ENCODE assay signal across 8 mouse cellular contexts in genomic region chr14:25842688-25843003, GRCm38 (mm10). TPM values are rescaled to one million over a fixed set of nuclear protein-coding genes. Genes with fewer than 3 reads are reported as not detected.
DNase-seq lines count a peak whose midpoint lies in the region; ATAC-seq and TF ChIP-seq lines count a peak whose summit lies in the region.

No protein-coding gene starts in this region.

- H3K4me2 ChIP-seq in limb, embryonic 13.5 days (replicated peaks) = peak overlapping the region; percentile 97

- DNase-seq in lung, adult 2 months = no peak
- no peak for DNase-seq in lung, postnatal 14 days
- no peak for DNase-seq in right cerebral cortex, postnatal 14 days
- no peak for DNase-seq in retina, postnatal 1 day

- 1% methylated on average over 12 of the region's 12 CpGs for WGBS in lung, adult 2 months
- WGBS in limb, embryonic 13.5 days = under 1% methylated on average over 12 of the region's 12 CpGs

- H3K9ac ChIP-seq in limb, embryonic 13.5 days = peak overlapping the region; percentile 72

- peaks cover 9% of the 10 kb centered on the region for H3K4me1 ChIP-seq in lung, adult 2 months (ENCODE audit: control insufficient read depth, insufficient read depth, low read length)
- H3K4me1 ChIP-seq in embryonic fibroblast, embryonic 13.5 days (ENCODE audit: control insufficient read depth, insufficient read depth, low read length) = peaks cover 3% of the 10 kb centered on the region; the same call in 1 of the 2 replicates
- H3K4me1 ChIP-seq in limb, embryonic 13.5 days = peaks cover 17% of the 10 kb centered on the region

- H3K36me3 ChIP-seq in limb, embryonic 13.5 days = no peaks in the 10 kb centered on the region

- peaks cover 39% of the 10 kb centered on the region for H3K27me3 ChIP-seq in limb, embryonic 13.5 days

- TF ChIP-seq POLR2A in lung, adult 2 months (IDR thresholded peaks at IDR 0.05; ENCODE audit: borderline replicate concordance, extremely low read depth, low read depth, low read length) = no peak
- TF ChIP-seq POLR2A in embryonic fibroblast, embryonic 13.5 days (IDR thresholded peaks at IDR 0.05; ENCODE audit: low read depth, low read length) = no peak

- no peak overlapping the region for H3K27ac ChIP-seq in embryonic fibroblast, embryonic 13.5 days (ENCODE audit: insufficient read depth, low read length)
- H3K27ac ChIP-seq in limb, embryonic 13.5 days = no peak overlapping the region

- ATAC-seq in limb, embryonic 13.5 days (ENCODE audit: low FRiP score, low read depth) = no peak
- ATAC-seq in neutrophil, adult 5-6 weeks (ENCODE audit: extremely low read depth, insufficient number of reproducible peaks, low FRiP score, poor library complexity, severe bottlenecking) = 0 out of 2 replicates have a peak, but pooled peaks have one; percentile 0
- ATAC-seq in inflammation-experienced regulatory T-cells, adult 6 months = no peak

- TF ChIP-seq CTCF in lung, adult 2 months (IDR thresholded peaks at IDR 0.05; ENCODE audit: insufficient read depth, low read length) = no peak
- TF ChIP-seq CTCF in embryonic fibroblast, embryonic 13.5 days (IDR thresholded peaks at IDR 0.05; ENCODE audit: borderline replicate concordance, insufficient read depth, low read length) = no peak

- peak overlapping the region; percentile 90 for H3K4me3 ChIP-seq in lung, adult 2 months (replicated peaks; ENCODE audit: extremely low read depth, low read depth, low read length)
- peak overlapping the region; percentile 73 for H3K4me3 ChIP-seq in embryonic fibroblast, embryonic 13.5 days (ENCODE audit: insufficient read depth, low read length)
- peak overlapping the region; percentile 71 for H3K4me3 ChIP-seq in limb, embryonic 13.5 days

- no peaks in the 10 kb centered on the region for H3K9me3 ChIP-seq in limb, embryonic 13.5 days

RNA-seq across cellular contexts. Expression of gene Anxa11, which starts 0.7 kb away (rescaled TPM):
- 144 and 155 TPM in 2 replicates for polyA plus RNA-seq in lung, adult 2 months (2012; rRNA removed)
- polyA plus RNA-seq in embryonic fibroblast, embryonic 13.5 days (2011; ENCODE audit: insufficient read length, low read depth, missing spikeins) = 29.5 and 31.7 TPM in 2 replicates
- polyA plus RNA-seq in limb, embryonic 13.5 days (2015; fragmentation: Nextera tagmentation; extraction: Ambion mirVana) = 10.9 and 13.0 TPM in 2 replicates
- total RNA-seq in neutrophil, adult 5-6 weeks (2017) = 43.6 and 47.0 TPM in 2 replicates
- 10 to 100 TPM; 55.1 to 93.1 (median 65.4) TPM for polyA plus RNA-seq in inflammation-experienced regulatory T-cells, adult 6 months (2017; shearing (Covaris generic))
